In the genomic region with DNA sequence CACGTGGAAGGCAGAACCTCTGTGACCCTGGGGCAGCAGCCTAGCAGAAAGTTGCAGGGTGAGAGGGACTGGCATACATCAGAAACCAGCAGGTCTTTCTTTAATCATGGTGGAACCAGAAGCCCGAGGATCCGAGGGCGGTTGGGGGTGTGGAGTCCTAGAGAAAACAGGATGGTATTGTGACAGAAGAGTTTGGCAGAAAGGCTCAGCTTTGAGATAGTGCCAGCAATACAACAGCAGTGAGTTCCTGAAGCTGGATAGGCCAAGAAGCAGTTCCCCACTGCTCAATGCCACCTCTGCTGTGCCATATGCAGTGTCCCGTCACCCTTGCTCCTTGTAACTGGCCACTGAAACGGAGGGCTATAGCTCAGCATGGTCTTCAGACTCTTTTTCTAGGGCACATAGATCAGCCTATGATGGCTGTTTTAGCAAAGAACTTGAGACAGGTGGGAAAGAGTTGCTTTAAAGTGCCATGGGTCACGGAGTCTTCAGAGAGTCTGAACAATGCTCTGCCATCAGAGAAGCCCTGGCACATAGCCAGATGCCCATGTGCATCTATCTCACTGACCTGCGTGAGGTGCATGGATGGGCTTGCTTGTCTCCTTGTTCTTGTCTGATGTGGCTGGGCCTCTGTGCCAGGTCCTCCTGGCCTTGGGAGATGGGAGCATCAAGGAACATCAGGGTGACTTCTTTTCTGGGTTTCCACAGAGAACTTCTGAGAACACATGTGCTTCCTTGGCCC, we compare ENCODE assay signal across 13 mouse cellular contexts. TPM values are rescaled to one million over a fixed set of nuclear protein-coding genes. Genes with fewer than 3 reads are reported as not detected.
"Had no signal": no experiment of that assay in that cellular context is flagged by ENCODE, and none has a peak within 500 bp of the region (broad histone marks: within the 10 kb centered on the region; RNA-seq: fewer than 3 reads in every experiment).

No protein-coding gene starts in this region.

- DNase-seq: kidney, adult 8-10 months; kidney, postnatal 10 days; kidney, postnatal 36 days; liver; lung, adult 18-20 months; lung, postnatal 10 days; lung, postnatal 36 days; retina, postnatal 1 day; right cerebral cortex, postnatal 25 days; thymus, adult 18-20 months; thymus, postnatal 36 days had no signal

- ATAC-seq: midbrain, embryonic 16.5 days had no signal

RNA-seq across cellular contexts. Expression of gene Nid2, which starts 50.6 kb away (rescaled TPM):
- total RNA-seq: neutrophil, adult 5-6 weeks had no signal
